Mouse (Mus musculus) forebrain, postnatal 0 days (tissue): ENCODE measurements around the gene Creld2. TPM values are rescaled to one million over a fixed set of nuclear protein-coding genes. Genes with fewer than 3 reads are reported as not detected.

Experiments
- ATAC-seq: fragments of 200-750 bp; cut with Nextera tagmentation; 2 replicates; pipeline ENCODE4 v1.8.0; 2017; ENCODE audit warnings: mild to moderate bottlenecking, moderate library complexity
- DNase-seq: peaks from one replicate; pipeline ENCODE4 v3.0.0-alpha.2; 2015
- H3K27ac ChIP-seq: fragments of 300-500 bp; sonication (generic); 2 replicates; pipeline ENCODE4 v1.5.1; 2014; ENCODE audit warnings: low read depth, mild to moderate bottlenecking, antibody characterized with exemption, low read length, moderate library complexity, mixed read lengths
- H3K27me3 ChIP-seq: fragments of 300-500 bp; sonication (generic); 2 replicates; pipeline ENCODE4 v1.6.1; 2014; ENCODE audit warnings: mild to moderate bottlenecking, low read length, mixed read lengths; ENCODE audit not compliant: insufficient read depth
- H3K36me3 ChIP-seq: fragments of 300-500 bp; sonication (generic); 2 replicates; pipeline ENCODE4 v1.6.1; 2014; ENCODE audit warnings: mild to moderate bottlenecking, moderate library complexity; ENCODE audit not compliant: insufficient read depth
- H3K4me1 ChIP-seq: fragments of 300-500 bp; sonication (generic); 2 replicates; pipeline ENCODE4 v1.6.1; 2014; ENCODE audit warnings: antibody characterized with exemption; ENCODE audit not compliant: insufficient read depth
- H3K4me2 ChIP-seq: fragments of 300-500 bp; sonication (generic); 2 replicates; pipeline ENCODE4 v1.6.1; 2014; ENCODE audit warnings: low read depth, mild to moderate bottlenecking, moderate library complexity
- H3K4me3 ChIP-seq: fragments of 300-500 bp; sonication (generic); 2 replicates; pipeline ENCODE4 v1.5.1; 2014; ENCODE audit warnings: low read depth, low read length, mixed read lengths
- H3K9ac ChIP-seq: fragments of 300-500 bp; sonication (generic); 2 replicates; pipeline ENCODE4 v1.6.1; 2014; ENCODE audit warnings: mild to moderate bottlenecking
- H3K9me3 ChIP-seq: fragments of 300-500 bp; sonication (generic); 2 replicates; pipeline ENCODE4 v1.6.1; 2016; ENCODE audit warnings: low read length
- CTCF ChIP-seq: sonication (generic); IDR thresholded peaks from 2 replicates; pipeline ENCODE4 v1.5.1; 2016; ENCODE audit warnings: antibody characterized with exemption, control low read depth, low read depth
- WGBS: fragments of 180-500 bp; shearing (Covaris S2); extraction: QIAGEN DNeasy Blood & Tissue Kit; methylation state at CpG from one replicate; pipeline ENCODE4 v1.1.7; 2014; 5-methylcytosine and 5-hydroxymethylcytosine counted together
- polyA plus RNA-seq: library from polyadenylated mRNA; unstranded; fragments of >200 nt; fragmentation: Nextera tagmentation; extraction: Ambion mirVana; gene quantifications from 2 replicates; pipeline ENCODE4 v1.2.1, GENCODE M21; 2015
- total RNA-seq: library from RNA; depleted of rRNA; stranded (reverse); fragments of >200 nt; gene quantifications from 2 replicates; pipeline ENCODE4 v1.2.3, GENCODE M21; 2014

Creld2 gene
- total and polyA plus RNA-seq, 2 experiments from 2014 or later = 31.6 to 40.2 TPM

DNA sequence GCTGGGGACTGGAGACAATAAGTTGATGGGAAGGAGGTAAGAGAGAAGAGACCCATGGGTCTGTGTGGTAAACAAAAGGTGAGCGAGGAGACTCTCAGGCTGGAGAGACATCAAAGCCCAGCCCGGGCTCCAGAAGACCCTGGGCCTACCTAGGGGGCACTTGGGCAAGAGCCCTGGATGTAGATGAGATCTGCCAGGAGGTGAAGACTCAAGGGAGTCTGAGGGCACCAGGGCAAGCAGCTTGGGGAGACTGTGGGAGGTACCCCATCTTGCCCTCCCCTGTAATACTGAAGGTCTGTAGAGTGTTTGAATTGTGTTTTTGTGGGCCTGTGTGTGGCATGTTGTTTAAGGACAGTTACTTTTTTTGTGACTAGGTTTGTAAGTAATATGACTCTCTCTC, 39.3 kb downstream of the Creld2 start:
- ATAC-seq (no peak), DNase-seq (no peak)
- Histone ChIP-seq H3K36me3 (no peaks in the 10 kb centered on the region), H3K4me1 (0 out of 2 replicates have a peak, but pooled peaks cover 4% of the 10 kb centered on the region), H3K4me3 (no peak overlapping the region), H3K27ac (no peak overlapping the region), H3K9me3 (no peaks in the 10 kb centered on the region), H3K9ac (no peak overlapping the region), H3K27me3 (no peaks in the 10 kb centered on the region), H3K4me2 (no peak overlapping the region)
- WGBS = 67% methylated on average over 2 of the region's 2 CpGs
- TF ChIP-seq CTCF = no peak

DNA sequence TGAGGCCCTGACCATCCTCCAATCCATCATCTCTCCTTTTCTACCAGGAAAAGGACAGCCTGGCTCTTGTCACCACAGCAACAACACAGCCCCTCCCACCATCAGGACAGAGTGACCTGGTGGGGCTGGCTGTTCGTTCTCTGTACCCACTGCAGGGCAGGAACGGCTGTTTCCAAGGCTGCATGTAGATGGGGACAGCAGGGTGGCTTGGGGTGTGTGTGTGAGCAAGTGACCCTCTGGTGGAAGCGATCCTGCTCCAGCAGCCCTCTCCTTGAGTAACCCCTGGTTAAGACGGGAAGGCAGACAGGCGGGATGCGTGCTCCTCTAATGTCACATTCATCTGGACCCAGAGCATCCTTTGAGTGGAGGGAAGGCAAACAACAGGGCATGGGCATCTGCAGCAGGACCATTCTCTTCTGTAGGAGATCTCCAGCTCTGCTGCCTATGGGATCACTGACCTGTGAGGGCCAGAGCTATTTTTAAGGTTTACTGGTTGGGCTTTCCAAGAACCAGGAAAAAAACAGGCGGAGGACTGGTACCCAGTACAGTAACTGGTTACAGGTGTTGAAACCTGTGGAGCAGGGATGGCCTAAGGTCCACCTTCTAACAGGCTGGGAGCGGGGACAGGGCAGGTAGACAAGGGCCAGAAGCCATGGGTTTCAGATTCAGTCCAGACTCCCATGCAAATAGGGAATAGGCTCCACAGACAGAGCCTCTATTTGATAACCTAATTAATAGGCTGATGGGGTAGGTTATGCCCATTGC, 39.9 kb downstream of the Creld2 start:
- peaks cover 5% of the 10 kb centered on the region for H3K4me1 ChIP-seq
- peaks cover 1% of the 10 kb centered on the region for H3K36me3 ChIP-seq
- DNase-seq = no peak
- H3K4me3 ChIP-seq = no peak overlapping the region
- no peak overlapping the region for H3K27ac ChIP-seq
- H3K27me3 ChIP-seq = no peaks in the 10 kb centered on the region
- no peak for ATAC-seq
- TF ChIP-seq CTCF = no peak
- no peak overlapping the region for H3K9ac ChIP-seq
- no peak overlapping the region for H3K4me2 ChIP-seq
- H3K9me3 ChIP-seq = no peaks in the 10 kb centered on the region
- WGBS = 68% methylated on average over 8 of the region's 8 CpGs

DNA sequence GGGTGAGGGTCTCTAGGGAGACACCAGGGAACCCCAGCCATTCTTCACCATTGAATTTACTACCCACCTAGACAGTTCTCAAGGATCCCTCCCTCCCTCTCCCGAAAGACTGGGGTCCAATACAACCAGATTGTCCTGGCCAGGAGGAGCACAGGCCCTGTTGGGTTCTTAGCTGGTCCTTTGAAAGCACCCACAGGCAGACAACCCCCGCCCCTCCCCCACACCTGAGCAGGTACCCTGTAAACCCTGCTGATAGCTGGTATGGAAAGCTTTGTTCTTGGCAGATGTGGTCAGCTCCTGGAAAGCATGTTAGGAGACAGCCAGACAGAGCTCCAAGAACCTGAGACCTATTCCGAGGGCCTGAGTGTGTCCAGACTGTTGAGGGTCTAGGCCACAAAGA, 41.3 kb downstream of the Creld2 start:
- no peak overlapping the region for H3K4me2 ChIP-seq
- TF ChIP-seq CTCF = no peak

DNA sequence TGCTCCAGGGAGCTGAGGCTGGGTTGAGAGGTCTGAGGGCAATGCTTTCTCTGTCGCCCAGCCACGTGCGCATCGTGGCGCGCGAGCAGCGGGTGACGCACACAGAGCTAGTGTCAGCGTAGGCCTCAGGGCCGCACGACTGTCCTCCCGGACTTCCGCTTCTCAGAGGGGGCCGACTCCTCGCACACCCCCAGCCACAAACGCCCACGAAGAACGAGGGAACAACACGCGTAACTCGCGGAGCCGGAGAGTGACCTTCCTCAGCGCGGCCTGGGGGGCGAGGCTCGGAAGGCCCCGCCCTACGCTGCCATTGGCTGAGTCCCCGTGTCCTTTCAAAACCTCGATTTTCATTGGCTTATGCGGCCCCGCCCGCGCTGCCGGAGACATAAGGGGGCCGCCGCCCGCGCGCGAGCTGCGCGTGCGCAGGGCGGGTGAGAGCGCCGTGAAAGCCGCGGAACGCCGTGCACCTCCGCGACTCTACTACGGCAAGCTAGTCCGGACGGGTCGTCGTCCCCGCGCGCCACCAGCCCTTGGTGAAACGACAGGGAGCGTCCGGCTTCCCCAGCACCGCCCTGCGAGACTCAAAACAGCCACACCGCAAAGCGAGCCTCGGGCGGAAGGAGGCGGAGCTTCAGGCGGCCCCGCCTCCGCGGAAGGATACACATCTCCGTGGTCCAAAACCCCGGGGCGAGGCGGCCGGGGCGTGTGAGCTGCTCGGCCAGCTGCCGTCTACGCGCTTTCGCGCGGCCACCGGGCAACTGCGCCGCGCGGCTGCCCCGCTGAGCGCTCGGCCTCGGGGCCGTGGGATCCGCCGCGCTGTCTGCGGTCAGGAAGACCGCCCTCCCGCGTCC, 42.6 kb downstream of the Creld2 start, which contains the start of gene Pim3:
Pim3 (plus strand) TSS at position 415 of the 851 bp plus-strand sequence.
- ATAC-seq = peak; percentile 86
- H3K36me3 ChIP-seq = peaks cover 17% of the 10 kb centered on the region
- peaks cover 9% of the 10 kb centered on the region for H3K4me1 ChIP-seq
- DNase-seq = peak; percentile 99
- no peaks in the 10 kb centered on the region for H3K27me3 ChIP-seq
- WGBS = 3% methylated on average over 97 of the region's 107 CpGs
- TF ChIP-seq CTCF = no peak
- H3K4me3 ChIP-seq = peak within 1 kb of the TSS; percentile 79
- H3K27ac ChIP-seq = peak within 1 kb of the TSS; percentile 99
- no peaks in the 10 kb centered on the region for H3K9me3 ChIP-seq
- H3K9ac ChIP-seq = peak within 1 kb of the TSS; percentile 92
- peak within 1 kb of the TSS; percentile 81 for H3K4me2 ChIP-seq

More for the DNA sequence above, 41.3 kb downstream of the Creld2 start:
- Histone ChIP-seq H3K9me3 (no peaks in the 10 kb centered on the region), H3K4me1 (peaks cover 9% of the 10 kb centered on the region), H3K36me3 (peaks cover 14% of the 10 kb centered on the region), H3K4me3 (no peak overlapping the region), H3K27ac (no peak overlapping the region), H3K9ac (no peak overlapping the region), H3K27me3 (no peaks in the 10 kb centered on the region)
- 92% methylated on average over 3 of the region's 3 CpGs for WGBS
- no peak for ATAC-seq
- DNase-seq = no peak

DNA sequence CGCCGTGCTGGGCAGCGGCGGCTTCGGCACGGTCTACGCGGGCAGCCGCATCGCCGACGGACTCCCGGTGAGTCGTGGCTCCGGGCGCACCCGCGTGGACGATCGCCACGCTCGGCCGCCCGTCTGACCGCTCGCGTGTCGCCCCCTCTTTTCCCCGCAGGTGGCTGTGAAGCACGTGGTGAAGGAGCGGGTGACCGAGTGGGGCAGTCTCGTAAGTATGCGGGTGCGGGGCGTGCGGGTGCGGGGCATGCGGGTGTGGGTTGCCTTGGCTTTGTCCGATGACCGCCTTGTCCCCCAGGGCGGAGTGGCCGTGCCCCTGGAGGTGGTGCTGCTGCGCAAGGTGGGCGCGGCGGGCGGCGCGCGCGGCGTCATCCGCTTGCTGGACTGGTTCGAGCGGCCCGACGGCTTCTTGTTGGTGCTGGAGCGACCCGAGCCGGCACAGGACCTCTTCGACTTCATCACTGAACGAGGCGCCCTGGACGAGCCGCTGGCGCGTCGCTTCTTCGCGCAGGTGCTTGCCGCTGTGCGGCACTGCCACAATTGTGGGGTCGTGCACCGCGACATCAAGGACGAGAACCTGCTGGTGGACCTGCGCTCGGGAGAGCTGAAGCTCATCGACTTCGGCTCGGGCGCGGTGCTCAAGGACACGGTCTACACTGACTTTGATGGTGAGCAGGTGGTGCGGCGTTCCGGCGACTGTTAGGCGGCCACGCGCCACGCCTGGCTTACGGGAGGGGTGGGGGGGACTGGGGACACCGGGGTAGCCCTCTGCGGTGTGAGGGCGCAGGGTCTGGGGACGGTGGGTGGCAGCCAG, 43.6 kb downstream of the Creld2 start:
- ATAC-seq (no peak; the same call in 1 of the 2 replicates), DNase-seq (peak; percentile 37)
- peaks cover 17% of the 10 kb centered on the region for H3K36me3 ChIP-seq
- peak overlapping the region; percentile 99 for H3K27ac ChIP-seq
- peak overlapping the region; percentile 92 for H3K9ac ChIP-seq
- under 1% methylated on average over 87 of the region's 98 CpGs for WGBS
- TF ChIP-seq CTCF = no peak
- H3K4me2 ChIP-seq = peak overlapping the region; percentile 81
- no peaks in the 10 kb centered on the region for H3K9me3 ChIP-seq
- H3K4me3 ChIP-seq = peak overlapping the region; percentile 79
- H3K27me3 ChIP-seq = no peaks in the 10 kb centered on the region
- peaks cover 9% of the 10 kb centered on the region for H3K4me1 ChIP-seq

DNA sequence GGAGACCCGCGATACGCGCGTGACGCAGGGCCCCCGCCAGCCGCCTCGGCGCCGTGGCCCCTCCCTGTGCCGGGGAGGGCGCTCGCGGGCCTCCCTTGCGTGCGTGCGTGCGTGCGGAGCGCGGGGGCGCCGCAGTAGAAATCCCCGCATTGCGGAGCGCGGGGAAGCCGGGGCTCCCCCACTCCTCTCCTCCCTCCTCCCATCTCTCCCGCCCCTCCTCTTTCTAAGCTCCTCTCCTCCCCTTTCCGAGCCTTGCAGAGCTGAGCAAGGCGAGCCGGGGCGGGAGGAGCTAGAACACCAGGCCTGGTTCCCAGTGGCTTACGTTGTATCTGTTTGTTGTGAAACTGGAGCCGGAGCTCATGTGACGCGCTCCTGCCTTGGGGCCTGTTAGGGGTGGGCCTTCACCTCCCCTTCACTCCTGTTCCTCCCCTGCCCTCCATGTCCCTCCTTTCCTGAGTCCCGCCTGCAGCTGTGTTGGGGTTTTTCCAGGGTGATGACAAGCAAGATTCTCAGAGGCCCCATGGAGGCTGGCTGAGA, 44.3 kb downstream of the Creld2 start:
- peak; percentile 78 for ATAC-seq
- TF ChIP-seq CTCF = peak; percentile 47

More for the DNA sequence above, 44.3 kb downstream of the Creld2 start:
- 0% methylated on average over 13 of the region's 39 CpGs for WGBS
- Histone ChIP-seq H3K9ac (peak overlapping the region; percentile 92), H3K9me3 (no peaks in the 10 kb centered on the region), H3K4me3 (peak overlapping the region; percentile 79), H3K27me3 (no peaks in the 10 kb centered on the region), H3K4me2 (peak overlapping the region; percentile 81), H3K36me3 (peaks cover 17% of the 10 kb centered on the region), H3K27ac (peak overlapping the region; percentile 99), H3K4me1 (peaks cover 9% of the 10 kb centered on the region)
- peak; percentile 91 for DNase-seq
